Mouse (Mus musculus): ENCODE results near the gene Atp2a2.

GRCm38 (mm10) chr5:122524854-122525237 lies 22.8 kb upstream of the Atp2a2 start:
- TF ChIP-seq GATA1 (IDR thresholded peaks at IDR 0.05; ENCODE audit: borderline replicate concordance, low read length) (no peak), FLI1 (IDR thresholded peaks at IDR 0.05; ENCODE audit: low read length) (no peak)

Measured in megakaryocyte, embryonic 14.5 days (primary cell).